Mouse (Mus musculus): ENCODE data around the gene Hist1h1e.

Hist1h1e gene

DNA sequence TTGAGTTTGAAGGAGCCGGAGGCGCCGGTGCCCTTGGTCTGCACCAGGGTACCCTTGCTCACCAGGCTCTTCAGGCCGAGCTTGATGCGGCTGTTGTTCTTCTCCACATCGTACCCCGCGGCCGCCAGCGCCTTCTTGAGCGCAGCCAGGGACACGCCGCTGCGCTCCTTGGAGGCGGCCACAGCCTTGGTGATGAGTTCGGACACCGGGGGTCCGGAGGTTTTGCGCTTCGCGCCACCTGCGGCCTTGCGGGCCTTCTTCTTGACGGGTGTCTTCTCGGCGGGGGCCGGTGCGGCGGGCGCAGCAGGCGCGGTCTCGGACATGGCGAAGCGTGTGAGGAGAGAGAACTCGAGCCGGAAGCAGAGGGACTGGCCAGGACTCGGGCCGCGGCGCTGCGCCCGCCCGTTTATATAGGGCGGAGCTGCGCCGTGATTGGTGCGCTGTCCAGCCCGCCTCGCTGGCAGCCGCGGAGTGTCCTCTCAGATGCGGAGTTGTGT, at the start of gene Hist1h1e:
Gene Hist1h1e, minus strand, starts transcription at position 384 of the 497 bp plus-strand sequence.
- DNase-seq (ENCODE audit: low spot score), result peak; percentile 87

DNA sequence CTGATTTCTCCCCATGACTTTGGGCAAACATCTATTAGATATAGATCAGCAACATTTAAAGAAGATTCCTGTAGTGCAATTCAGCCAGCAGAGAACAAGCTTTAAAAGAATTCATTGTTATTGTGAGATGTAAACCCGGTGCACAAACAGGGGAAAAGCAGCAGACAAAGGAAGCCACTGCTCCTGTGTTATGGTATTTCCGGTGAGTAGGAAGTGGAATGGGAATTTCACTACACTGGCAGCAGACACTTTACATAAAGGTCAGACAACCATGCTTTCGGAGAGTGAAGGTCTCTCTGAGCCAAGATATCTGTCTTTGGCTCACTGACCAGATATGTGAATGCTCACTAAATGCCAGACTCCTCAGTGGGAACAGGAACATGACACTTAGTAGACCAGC, 40.2 kb upstream of the Hist1h1e start:
- no peak for DNase-seq (ENCODE audit: low spot score)

DNA sequence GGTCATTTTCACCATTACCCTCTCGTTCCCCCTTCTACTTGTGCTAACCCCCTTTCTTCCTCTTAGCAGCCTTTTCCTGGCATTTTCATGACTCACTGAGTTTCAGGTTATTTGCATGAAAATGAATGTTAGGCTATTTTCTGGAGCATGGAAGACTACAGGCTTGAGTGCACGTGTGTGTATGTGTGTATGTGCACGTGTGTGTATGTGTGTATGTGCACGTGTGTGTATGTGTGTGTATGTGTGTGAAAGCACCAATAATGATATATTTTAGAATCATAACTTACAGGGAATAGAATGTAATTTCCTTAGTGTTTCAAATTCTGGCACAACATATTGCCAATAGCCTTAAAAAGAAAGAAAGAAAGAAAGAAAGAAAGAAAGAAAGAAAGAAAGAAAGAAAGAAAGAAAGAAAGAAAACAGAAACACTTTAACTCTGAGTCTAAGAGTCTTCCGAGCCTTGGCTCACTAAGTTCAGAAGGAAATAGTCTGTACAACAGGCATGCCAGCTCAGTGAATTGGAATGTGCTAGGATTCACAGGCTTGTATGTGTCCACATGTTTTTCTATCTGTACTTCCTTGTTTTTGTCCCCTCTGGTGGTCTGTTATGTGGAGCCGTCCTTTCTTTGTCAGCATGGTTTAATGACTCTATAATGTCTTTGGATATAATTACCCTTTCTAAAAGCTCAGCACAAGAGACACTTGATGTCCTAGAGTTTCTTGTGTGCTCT, 37.4 kb upstream of the Hist1h1e start:
- DNase-seq (ENCODE audit: low spot score), result no peak

DNA sequence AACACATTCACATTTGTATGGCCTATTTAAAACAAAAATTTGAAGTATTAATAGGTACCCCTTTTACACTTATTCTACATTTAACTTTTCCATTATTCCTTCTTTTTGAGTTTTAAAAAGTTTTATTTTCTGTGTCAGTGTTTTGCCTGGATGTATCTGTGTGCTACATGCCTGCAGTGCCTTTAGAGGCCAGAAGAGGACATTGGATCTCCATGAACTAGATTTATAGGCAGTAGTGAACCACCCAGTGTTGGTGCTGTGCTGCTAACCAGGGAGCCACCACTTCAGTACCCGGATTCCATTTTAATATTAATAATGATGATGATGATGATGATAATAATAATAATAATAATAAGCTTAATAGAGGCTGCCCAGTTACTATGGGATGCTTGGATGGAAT, 8.3 kb upstream of the Hist1h1e start:
- no peak for DNase-seq (ENCODE audit: low spot score)

DNA sequence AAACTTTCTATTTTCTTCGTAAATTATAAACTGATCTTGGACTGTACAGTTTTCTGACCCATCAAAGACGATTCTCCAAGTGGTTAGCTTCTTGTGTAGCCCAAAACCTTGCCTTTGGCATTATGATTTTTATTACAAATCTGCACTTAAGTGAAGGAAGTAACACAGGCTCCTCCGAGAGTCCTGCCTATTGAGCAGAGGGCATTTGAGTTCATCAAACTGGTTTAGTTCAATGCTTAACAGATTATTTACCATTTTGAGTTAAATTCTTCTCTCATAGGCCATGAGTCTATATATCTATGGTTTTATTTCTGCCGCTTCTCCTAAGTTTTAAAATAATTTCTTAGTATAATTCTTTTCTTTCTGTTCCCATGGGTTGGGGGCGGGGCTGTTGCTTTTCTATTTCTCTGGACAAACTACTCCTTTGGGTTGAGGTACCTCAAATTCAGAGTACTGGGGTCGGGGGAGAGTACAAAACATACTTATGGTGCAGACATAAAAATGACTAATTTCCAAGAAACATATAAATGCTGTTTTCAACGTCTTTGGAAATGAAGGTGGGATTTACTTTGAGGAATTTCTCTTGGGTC, 598 bp upstream of the Hist1h1e start:
- peak; percentile 40 for DNase-seq (ENCODE audit: low spot score)

DNA sequence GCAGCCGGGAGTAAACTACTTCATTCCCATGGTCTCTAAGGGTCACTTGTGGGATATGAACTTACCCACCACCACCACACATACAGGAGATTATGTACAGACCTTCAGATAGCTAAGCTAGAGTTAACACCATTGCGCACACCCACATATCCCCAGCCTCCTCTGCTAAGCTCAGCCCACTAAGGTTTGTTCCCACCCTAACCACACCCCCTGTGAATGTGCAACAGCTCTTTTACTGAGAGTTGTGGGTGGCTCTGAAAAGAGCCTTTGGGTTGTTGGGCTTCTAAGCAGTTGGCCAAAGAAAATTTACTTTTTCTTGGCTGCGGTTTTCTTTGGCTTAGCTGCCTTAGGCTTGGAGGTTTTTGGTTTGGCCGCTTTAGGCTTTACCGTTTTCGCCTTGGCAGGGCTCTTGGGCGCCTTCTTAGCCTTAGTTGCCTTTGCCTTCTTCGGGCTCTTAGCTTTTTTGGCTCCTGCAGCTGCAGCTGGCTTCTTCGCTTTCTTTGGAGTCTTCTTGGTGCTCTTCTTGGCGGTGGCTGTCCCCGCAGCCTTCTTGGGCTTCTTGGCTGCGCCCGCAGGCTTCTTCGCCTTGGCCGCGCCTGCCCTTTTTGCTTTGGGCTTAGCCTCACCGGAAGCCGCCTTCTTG, 705 bp downstream of the Hist1h1e start:
- peak; percentile 89 for DNase-seq (ENCODE audit: low spot score)

DNA sequence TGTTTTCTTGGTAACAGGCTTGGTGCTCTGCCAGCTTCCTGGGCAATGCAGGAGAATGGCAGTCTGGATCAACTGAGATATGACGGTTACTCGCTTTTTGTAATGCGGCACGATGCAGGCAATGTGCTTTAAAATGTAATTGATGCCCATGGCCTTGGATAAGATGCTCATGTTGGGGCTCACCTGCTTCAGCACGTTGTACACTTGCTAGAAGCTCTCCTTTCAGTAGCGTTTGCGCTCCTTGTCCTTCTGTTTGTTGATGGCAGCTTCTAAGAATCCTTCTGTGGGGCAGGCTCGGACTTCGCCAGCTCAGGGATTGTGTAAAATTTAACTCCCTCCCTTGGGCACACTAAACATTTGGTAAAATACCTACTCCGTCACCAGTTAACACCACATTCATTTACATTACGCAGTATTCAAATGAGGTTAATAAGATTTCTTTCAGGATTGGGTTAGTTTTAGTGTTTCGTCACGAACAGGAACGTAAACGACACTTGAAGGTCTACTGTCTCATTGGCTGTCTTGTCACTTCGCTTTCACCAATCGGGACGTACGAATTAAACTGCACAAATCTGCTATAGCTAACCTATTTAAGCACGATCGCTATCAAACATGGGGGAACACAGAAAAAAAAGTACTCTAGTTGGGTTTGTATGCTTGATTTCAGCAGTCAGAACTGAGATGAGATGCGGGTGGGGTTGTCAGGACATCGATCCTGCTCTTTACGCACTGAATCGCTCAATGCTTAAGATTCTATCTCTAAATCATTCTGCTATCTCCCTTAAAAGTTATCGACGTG, 1.4 kb downstream of the Hist1h1e start, which contains the start of gene Hist1h2be:
Gene Hist1h2be, minus strand, starts transcription at position 392 of the 799 bp plus-strand sequence.
- peak; percentile 94 for DNase-seq (ENCODE audit: low spot score)

DNA sequence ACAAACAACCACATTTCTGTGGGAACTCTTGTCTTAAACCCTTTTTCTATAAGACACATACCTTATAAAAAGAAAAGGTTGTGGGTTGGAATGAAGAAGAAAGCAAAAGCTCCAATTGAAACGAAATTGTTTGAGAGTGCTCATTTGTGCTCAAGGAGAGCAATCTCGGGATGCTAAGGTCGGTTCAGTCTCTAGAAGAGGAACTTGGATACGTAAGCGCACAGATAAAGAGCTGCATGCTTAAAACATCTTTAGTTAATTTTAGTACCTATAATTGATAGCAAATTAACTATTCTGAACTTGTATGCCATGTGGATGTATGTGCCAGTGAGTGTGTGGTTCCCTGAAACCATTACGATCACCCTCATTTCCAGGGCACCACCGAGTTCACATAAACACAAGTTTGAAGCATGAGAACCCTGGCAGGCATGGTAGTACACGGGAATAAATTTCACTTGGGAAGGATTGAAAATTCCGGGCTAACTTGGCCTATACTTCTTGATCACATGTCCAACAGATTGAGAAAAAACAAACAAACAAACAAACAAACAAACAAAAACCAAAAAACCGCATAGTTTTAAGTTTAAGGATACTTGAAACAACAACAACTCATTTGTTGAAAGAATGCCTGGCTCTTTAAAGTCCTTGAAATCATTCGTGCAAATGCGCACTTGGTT, 2.2 kb downstream of the Hist1h1e start:
- no peak for DNase-seq (ENCODE audit: low spot score)

DNA sequence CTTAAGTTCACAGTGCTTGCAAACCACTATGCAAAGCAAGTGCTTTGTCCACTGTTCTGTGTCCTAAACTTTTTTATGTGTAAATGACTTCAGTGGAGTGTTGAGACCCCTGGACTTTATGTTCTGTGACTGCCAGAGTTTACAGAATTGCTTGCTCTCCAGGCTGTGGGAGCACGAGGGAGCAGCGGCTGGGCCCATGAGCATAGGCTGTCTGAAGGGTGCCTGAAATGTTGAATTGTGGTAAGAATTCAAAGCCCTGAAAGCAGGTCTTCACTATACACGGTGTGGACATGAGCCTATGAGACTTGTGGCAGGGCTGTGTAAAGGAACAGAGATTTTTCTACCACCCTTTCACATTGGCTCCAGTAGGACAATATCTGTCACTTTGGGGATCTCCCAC, 10.7 kb downstream of the Hist1h1e start:
- DNase-seq (ENCODE audit: low spot score), result no peak

DNA sequence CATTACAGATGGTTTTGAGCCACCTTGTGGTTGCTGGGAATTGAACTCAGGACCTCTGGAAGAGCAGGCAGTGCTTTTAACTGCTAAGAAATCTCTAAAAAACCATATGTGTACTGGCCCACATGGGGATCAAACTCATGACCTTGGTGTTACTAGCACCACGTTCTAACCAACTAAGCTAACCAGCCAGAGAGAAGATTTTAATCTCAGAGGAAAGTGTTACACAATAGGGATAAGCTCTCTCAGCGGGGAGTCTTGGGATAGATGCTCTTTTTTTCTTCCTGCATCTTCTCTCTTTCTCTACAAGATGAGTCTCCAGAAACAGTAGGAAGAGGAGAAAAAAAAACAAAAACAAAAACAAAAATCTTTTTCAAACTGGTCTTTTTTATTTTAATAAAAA, 12.0 kb downstream of the Hist1h1e start:
- no peak for DNase-seq (ENCODE audit: low spot score)

DNA sequence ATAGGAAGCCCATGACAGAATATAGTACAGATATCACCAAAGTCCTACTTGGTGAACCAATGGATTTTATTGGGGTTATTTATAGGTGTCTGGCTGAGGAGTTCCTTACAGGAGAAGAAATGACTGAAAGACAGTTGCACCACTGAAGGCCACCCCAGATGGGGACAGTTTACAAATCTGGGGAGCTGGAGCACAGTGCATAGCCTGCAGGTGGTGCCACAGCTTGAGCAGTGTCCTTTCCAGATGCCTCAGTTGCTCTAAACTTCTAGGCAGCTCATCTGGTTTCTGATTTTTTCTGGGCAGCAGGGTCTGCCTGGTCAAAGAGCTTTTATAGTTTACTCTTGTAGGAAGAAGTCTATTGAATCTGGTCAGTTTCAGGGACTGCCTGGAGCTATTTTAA, 12.5 kb downstream of the Hist1h1e start:
- no peak for DNase-seq (ENCODE audit: low spot score)

DNA sequence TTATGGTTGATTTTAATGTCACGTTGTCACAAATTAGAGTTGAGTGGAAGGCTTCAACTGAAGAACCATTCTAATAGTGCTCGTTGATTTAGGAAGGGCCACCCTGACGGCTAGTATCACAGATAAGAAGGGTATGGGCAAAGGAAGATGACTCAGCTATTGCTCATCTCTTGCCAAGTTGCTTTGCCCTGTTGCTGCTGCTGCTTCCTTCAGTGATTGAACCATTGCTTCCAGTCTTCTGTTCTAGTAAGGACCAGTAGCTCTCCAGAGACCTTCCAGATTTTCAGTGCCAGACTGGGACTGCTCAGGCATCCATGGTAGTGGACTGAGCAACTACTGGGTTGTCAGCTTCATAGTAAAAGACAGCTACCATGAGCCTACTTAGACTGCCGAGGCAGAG, 13.1 kb downstream of the Hist1h1e start:
- DNase-seq (ENCODE audit: low spot score), result peak; percentile 67

DNA sequence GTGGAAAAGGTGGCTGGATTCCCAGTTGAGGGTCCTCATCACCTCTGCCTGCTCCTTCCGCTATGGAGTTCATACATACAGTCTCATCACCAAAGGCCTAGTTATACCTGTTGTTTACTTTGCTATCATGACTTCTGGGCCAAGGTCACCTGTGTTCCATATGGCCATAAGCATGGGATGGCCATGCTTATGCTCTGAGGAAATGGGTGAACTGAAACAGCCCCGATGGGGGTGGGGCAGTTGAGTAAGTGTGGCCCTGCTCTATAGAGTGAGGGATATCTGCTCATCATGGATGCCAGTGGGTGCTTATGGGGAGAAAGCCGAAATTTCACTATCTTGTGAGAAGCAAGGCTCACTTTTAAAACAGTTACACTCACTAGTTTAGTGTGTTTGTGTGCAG, 17.3 kb downstream of the Hist1h1e start:
- no peak for DNase-seq (ENCODE audit: low spot score)

DNA sequence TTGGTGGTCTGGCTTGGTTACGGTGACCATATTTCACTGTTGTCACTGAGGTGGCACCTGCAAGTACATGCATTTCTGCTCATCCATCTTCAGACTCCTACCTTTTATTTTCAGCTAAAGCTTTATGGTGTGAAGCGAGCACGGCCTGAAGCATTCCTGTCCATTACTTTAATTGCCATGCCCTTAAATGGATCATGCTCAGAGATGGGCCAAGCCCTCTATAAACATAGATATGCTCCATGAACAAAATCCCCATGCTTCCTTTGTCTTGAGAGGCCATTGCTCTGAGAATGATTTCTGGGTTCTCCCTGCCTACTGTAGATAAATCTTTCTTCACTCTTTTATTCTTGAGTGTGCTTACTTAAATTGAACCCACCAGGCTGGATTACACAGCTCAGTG, 17.9 kb downstream of the Hist1h1e start:
- DNase-seq (ENCODE audit: low spot score), result no peak

DNA sequence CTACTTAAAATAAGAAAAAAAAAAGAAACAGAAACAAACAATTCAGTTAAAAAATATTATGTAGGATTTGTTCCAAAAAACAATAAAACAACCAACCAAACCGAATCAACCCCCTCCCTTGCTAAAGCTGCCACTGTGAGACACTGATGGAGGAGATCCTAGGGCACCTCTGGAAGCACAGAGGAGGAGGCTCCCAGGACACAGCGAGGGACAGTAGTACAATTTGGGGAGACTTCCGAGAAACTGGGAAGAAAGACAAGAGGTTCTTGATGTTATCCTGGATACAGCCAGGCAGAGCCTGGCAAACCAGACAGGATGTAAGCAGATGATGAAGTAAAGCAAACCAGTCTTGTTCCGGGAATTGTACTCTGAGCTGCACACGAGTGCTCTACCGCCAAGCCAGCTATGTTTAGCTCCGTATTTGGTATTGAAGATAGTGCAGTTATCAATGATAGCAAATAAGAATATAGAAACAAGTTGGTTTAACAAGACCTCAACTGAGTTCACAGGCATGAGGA, 19.1 kb downstream of the Hist1h1e start:
- DNase-seq (ENCODE audit: low spot score), result no peak

DNA sequence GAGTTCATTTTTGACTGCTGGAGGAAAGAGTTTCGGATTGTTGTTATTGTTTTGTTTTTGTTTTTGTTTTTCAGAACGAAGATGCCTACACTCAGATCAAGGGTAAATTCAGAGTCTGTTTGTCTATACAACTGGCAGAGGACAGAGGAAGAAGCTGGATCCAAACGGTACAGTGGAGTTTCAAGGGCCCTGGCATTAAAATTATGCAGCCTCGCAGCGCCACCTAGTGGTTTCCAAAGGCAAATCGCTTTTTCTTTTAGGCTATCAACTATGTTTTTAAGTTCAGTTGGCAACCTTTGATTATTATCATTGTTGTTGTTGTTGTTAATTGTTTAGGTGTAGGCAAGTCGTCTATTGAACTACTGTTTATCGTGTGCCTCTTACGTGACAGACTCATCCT, 24.4 kb downstream of the Hist1h1e start:
- DNase-seq (ENCODE audit: low spot score), result peak; percentile 90

DNA sequence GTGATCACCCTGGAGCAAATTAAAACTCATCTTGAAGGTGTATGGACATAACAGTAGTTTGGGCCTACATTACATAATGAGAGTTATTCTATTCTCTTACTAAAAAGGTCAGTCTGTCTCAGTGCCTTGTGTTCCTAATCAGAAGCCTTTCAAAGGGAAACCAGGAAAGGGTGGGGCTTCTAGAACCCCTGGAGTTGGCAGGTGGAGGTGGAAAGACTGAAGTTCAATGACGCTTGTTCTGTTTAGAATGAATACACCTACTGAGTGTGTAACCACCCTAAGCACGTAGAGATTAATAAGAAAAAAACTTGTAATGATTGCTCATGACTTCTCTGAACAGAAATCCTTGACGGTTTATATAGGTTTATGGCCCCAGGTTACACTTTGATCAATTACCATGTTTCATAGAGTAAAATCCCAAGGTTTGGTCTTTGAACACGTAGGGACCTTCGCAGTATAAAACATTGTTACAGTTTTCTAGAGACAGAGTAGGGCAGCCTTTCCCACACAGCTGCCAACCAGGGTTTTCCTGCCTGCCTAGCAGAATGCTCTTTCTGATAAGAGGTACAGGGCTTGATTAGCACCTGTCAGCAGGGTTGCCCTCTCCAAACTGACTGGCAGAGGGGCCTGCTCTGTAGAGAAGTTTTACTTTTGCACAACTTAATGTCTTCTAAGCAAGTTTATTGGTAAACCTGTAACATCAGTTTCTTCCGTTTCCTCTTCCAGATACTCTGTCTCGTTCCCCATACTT, 26.6 kb downstream of the Hist1h1e start:
- DNase-seq (ENCODE audit: low spot score), result peak; percentile 68

DNA sequence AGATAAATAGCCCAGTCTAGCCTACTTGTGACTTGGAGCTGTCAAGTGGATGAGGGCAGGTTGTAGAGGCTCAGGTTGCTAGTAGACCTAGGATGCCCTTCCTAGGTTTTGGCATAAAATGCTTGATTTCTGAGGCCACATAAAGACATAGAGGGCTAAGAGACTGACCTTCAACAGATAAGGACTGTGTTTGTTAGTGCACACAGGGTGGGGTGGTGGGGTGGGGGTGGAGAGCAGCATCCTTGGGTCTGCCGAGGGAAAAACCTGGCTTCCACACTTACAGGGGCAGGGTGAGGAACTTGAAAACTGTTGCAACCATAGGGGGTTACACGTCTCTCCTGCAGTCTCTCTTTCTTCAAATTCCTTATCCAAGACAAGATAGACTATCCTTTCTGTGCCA, 27.2 kb downstream of the Hist1h1e start:
- no peak for DNase-seq (ENCODE audit: low spot score)

DNA sequence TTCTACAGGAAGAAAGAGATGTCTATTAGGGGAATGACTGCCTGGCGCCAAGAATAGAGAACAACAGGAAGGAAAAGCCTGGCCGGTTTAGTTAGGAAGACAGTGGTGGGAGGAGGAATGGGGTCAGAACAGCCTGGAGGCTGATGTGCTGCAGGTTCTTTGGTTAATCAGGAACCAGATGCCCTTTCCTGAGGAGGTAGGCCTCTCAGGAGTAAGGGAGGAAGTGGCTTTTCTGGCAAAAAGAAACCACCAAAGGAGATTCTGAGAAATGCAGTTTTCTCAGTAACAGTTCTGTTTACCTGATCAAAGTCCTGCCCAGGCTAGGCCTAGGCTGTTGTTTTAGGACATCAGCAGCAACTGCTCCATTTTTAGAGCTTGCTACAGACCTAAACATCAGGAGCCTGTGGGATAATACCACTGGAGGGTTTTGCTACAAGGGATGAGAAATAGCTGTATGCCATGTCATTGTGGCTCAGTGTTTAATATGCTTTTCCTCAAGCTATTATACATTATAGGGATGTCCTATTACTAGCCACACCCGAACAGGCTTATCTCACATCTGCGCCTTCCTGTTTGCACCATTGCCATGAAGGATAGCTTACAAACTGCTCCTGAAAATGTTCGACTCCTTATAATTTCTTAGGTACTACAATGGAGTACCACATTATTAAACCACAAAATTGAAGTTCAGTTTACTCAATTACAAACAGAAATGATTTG, 29.1 kb downstream of the Hist1h1e start:
- DNase-seq (ENCODE audit: low spot score), result peak; percentile 39

DNA sequence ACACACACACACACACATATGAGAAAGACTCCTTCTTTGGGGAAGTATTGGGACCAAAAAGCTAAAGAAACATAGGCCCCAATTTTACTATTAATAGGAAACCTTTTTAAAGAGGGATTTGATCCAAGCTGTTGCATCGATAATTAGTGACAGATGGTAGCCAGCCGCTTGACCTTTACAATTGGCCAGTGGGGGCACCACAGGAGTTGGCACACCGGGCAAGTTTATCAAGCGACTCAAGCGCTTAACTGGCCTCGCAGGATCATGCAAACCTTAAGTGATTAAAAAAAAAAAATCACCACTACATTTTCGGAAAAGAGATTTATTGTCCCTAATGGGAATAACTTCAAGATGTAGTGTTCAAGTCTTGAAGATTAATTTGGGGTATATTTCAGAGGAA, 29.7 kb downstream of the Hist1h1e start:
- no peak for DNase-seq (ENCODE audit: low spot score)
